Mouse (Mus musculus): ENCODE measurements around the gene Cyb5r4.

DNA sequence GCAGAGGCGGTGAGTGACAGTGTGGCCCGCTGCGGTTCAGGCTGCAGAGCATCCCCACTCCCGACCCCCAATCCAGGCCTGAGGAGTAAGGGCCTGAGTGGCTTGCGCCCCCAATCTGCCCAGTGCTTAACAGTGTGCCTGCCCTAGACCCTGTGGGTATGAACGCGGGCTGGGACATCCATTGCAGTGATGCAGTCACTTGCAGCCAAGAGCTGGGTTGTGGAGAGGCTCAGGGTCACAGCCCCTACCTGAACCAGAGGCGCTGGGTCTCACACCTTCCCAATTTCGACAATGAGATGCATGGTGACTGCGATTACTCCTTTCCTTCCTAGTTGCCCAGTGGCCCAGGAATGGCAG, 5.9 kb upstream of the Cyb5r4 start:
- TF ChIP-seq CTCF (IDR thresholded peaks at IDR 0.05) (no peak), EP300 (IDR thresholded peaks at IDR 0.05) (no peak)

Data from lung, postnatal 0 days (tissue).